Mouse (Mus musculus): Measurements from ENCODE around the gene Cuzd1. TPM values are rescaled to one million over a fixed set of nuclear protein-coding genes. Genes with fewer than 3 reads are reported as not detected.

The Cuzd1 gene
- total RNA-seq, 2 experiments from 2014 or later, result not detected

DNA sequence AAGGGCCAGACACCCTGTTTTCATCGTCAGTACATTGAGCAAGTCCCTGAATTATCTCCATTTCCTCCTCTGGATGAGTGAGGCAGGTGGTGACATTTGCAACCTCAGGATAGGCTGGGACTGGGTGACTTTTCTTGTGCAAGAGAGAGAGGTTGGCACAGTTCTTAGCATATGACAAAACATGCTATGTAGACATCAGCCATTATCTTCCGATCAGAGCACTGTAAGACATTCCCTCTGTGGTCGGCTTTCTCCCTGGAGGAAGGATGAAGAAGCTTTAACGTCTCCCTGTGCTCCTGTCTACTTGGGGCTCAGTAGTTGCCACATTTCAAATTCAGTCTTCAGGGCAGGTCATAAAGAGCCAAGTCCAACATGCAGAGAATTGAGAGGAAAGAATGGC lies 57.8 kb downstream of the Cuzd1 start:
- intact Hi-C loops (cut with DNase I; ENCODE audit: low total_unique reads), result no loop called here
- DNase-seq, result no peak

DNA sequence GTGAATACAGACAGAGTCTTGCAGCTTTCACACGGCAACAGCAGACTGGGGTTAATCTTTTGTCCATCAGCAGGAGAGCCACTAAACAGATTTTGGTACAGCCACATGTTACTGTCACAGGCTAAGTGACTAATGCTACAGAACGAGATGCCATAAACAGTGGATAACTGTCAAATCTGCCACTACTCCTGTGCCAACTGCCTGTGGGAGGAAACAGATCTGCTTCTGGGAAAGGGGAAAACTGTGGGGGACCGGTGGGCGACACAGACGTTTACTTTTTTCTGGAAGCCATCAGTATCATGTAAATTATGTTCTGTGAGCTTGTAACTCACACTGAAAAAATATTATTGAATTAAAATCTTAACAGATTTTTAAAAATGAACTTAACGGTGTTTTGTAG lies 61.1 kb downstream of the Cuzd1 start:
- DNase-seq, result no peak
- intact Hi-C loops (cut with DNase I; ENCODE audit: low total_unique reads), result no loop called here

Other genes with a start within 250 kb of the Cuzd1 start
- not detected for gene 4933402N03Rik, start 176.0 kb downstream of the Cuzd1 start, total RNA-seq (2021)
- gene 5430419D17Rik, start 147.9 kb downstream of the Cuzd1 start, total RNA-seq (2021), result not detected
- not detected for gene Fam24b, start 7.2 kb upstream of the Cuzd1 start, total RNA-seq (2021)
- not detected for gene Fam24a, start 11.6 kb upstream of the Cuzd1 start, total RNA-seq (2021)
- 10 to 100 TPM; 13.2 to 14.0 TPM for gene 2310057M21Rik, start 40.5 kb upstream of the Cuzd1 start, total RNA-seq (2021)
- gene Pstk, start 48.8 kb upstream of the Cuzd1 start, total RNA-seq (2021), result 10 to 100 TPM; 30.7 to 34.8 TPM
- 10 to 100 TPM; 20.1 to 25.2 TPM for gene Ikzf5, start 88.2 kb upstream of the Cuzd1 start, total RNA-seq (2021)
- 10 to 100 TPM; 79.4 to 89.0 TPM for gene Acadsb, start 88.3 kb upstream of the Cuzd1 start, total RNA-seq (2021)
- gene Hmx3, start 220.6 kb upstream of the Cuzd1 start, total RNA-seq (2021), result not detected
- gene Hmx2, start 226.5 kb upstream of the Cuzd1 start, total RNA-seq (2021), result not detected
- 10 to 100 TPM; 31.4 to 32.3 TPM for gene Bub3, start 237.9 kb upstream of the Cuzd1 start, total RNA-seq (2021)